Mouse (Mus musculus): ENCODE measurements at regions not wholly inside any gene's neighbourhood (a gene's known extent, or its start where the extent isn't known, plus 50 kb on each side); places are given as distances from the start of the nearest gene placed in this dataset.
A peak's percentile ranks its signal among the peaks of the same experiment; 100 is the strongest.

DNA sequence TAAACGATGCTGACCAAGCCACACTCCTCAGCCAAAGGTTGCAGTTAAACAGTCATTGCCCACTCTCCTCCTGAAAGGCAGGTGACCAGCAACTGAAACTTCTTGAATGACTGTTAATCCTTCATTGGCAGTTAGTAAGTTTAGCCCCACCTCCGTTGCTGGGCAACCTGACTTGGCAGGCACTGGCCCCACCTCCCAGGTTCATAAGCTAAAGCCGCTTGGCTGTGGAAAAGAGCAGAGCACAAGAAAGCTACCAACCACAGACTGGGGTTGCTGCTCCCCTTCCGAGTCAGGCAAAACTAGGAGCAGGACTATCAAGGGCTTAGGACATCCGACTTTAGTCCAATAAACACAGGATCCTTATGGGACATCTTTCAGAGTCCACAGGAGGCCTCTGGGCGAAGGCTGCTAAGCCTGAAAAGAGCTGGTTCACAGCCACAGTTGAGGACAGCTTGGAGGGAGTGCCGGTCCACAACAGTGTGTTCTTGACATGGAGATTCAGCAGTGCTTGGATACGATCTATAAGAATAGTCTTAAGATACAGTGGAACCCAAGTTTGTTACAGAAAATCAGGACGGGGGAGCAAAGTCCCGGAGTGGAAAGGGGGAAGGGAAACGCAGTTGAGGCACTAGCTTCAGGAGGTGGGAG is 67.7 kb upstream of the Kcnma1 start:
- DNase-seq (ENCODE audit: low spot score in 2 of 2): no peak

DNA sequence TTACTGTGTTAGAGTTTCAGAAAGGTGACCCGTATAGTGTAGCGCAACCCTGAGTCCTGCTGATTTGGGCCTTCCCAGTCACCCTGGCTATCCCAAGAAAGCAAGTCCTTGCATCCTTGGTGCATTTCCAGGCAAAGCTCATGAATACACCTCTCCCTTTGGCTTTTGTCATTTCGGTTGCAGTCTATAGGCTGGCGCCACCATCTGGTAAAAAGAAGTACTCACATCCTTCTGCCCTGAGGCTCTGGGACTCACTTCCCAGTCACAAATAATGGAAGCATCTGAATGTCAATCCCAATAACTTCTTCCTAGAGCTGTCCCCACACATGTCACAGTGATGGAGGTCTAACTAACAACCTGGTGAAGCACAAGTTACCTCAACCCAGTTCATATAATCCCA is 54.4 kb upstream of the Kcnma1 start:
- DNase-seq (ENCODE audit: low spot score in 2 of 2): peak in 1 of 2 experiments; percentile 13

DNA sequence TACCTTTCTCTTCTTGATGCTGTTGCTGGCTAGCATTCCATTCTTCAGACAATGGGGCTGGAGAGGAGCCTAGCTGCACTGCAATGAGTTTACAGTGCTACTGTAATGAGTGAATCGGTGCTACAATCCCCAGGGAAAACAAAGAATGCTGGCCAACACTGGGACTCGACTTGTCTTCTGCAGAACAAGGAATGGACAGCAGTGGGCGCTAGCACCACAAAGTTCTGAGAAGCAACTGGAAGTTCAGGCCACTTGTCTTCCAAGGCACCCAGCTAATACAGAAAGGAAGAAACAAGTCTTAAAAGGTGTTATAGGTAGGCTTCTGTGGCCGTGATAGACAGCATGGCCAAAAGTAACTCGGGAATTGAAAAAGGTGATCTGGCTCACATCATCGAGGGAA is 53.4 kb upstream of the Kcnma1 start:
- peak; percentile 69 for DNase-seq (ENCODE audit: low spot score in 2 of 2)

DNA sequence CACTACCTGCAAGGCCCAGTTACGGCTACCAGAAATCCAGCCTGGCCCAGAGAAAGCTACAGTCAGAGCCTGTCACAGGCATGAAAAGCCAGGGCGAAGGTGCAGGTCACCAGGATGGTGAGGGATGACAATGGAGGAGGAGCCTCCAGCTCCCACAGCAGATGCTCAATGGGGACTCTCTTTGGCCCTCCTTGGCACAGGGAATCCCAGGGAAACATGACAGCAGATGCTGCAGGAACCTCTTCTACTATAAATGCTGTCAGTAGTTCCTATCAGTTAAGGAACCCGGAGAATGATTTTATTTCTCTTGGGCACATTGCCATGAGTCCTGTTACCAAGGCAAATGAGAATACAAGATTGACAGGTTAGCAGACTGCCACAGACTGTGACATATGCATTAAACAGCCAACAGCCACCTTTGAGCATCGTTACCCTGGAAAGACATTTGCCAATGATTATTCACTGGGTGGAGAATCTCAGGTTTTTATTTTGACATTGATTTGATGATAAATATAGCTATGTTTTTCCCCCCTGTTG is 51.0 kb upstream of the Kcnma1 start:
- no peak for DNase-seq (ENCODE audit: low spot score in 2 of 2)

All from adrenal gland, adult 18-20 months (tissue).